Mouse (Mus musculus) heart, adult 18-20 months (tissue): ENCODE data around the gene Rabgap1l. TPM values are rescaled to one million over a fixed set of nuclear protein-coding genes. Genes with fewer than 3 reads are reported as not detected.
A peak's percentile ranks its signal among the peaks of the same experiment; 100 is the strongest.

Source experiments
- DNase-seq, 2 experiments: peaks; one replicate each; pipeline ENCODE4 v3.0.0; 2021 to 2022; ENCODE audit warnings: mixed read lengths in 1 of 2
- long read RNA-seq, 2 experiments: library from polyadenylated mRNA; stranded (forward); transcript quantifications; one replicate each; pipeline ENCODE4 v2.0.0; 2021
- total RNA-seq, 2 experiments: library from RNA; stranded (reverse); gene quantifications; 2 replicates each; pipeline ENCODE4 v1.2.3; 2021

Rabgap1l gene
- total RNA-seq = 10 to 100 TPM; 66.6 to 73.2 TPM
- long read RNA-seq, experiment 1, transcript Rabgap1l-201 (21 exons, 2,748 nt) = major isoform, 11 of 22 reads
- long read RNA-seq, experiment 1, partial matches to known transcripts = 1 of 22 reads
- long read RNA-seq, experiment 1, other reads (novel, unspliced or antisense) = 9 of 22 reads
- long read RNA-seq, experiment 2, transcript Rabgap1l-201 (21 exons, 2,748 nt) = major isoform, 8 of 14 reads
- long read RNA-seq, experiment 2, partial matches to known transcripts = 2 of 14 reads
- long read RNA-seq, experiment 2, other reads (novel, unspliced or antisense) = 4 of 14 reads

DNA sequence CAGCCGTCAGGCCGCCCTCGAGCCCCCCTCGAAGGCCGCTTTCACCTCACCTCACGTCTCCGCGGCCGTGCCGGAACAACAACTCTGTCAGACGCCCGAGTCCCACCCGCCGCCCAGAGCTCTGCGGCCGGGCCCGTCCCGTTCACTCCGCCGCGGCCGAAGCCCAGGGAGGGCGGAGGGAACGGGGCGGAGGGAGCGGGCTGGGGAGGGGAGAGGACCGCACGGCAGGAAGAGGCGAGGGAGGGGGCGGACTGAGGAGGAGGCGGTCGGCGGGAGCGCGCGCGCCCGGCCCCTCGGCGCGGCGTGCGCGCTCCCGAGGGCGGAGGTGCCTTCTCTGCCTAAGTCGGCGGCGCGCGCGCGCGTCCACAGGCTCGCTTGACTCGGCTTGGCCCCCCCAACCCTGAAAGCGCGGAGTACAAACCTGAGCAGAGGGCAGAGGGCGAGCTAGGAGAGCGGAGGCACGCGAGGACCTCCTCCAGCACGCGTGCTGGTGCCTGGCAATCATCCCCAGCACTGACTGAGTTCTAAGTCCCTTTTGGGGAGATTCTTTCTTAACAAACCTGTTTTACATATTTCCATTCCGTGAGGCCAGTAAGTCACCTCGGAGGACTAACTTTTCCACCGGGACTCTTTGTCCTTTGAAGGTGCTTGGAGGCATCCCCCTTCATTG is at the start of gene Rabgap1l:
TSS of gene Rabgap1l (minus strand) at position 526 of the 670 bp plus-strand sequence.
- peak; percentile 85 to 91 for DNase-seq

DNA sequence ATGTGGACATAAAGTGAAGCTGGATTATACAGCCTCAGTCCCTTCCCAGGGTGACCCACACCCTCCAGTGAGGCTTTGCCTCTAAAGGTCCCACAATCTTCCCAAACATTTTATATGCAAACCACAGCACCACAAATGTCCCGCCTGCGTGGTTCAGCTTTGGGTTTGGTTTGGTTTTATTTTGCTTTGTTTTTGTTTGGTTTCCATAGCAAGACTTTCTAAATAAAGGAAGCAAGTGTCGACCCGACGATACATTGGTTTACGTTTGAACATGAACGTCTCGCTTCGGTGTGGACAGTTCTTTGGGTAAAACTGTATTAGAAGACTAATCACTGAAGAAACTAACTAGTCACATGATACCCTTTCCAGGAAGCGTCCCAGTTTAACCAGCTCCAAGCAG is 49.6 kb upstream of the Rabgap1l start:
- peak; percentile 11 to 29 for DNase-seq

DNA sequence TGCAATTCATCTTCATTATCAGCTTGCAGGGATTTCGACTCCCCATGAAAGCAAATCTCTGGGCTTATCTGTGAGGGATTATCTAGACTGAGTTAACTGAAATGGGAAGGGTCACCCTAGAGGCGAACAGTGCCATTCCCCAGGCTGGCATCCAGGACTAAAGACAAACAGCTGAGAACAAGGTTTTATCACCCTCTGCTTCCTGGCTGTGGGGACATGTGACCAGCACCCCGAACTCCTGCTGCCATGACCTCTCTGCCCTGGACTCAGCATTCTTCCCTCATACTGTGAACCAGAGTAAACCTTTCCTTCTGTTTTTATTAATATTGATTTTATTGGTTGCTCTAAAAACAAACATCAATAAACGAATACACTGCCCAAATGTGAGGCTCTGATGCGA is 47.6 kb upstream of the Rabgap1l start:
- no peak for DNase-seq

DNA sequence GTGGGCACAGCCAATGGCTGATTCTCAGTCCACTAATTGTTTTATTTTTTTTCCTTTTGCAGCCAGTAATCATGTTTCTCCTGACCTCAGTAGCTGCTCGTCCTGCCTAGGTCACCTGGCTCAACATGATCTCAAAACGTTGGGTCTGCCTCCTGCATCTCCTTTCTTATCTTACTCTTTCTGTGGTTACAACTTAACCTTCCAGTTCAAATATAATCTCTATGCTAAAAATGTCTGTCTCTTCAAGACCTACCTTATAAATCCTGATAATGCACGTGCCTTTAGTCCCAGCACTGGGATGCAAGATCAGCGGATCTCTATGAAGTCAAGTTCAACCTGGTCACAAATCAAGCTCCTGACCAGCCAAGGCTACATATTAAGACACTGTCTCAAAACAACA is 46.1 kb upstream of the Rabgap1l start:
- DNase-seq = no peak

DNA sequence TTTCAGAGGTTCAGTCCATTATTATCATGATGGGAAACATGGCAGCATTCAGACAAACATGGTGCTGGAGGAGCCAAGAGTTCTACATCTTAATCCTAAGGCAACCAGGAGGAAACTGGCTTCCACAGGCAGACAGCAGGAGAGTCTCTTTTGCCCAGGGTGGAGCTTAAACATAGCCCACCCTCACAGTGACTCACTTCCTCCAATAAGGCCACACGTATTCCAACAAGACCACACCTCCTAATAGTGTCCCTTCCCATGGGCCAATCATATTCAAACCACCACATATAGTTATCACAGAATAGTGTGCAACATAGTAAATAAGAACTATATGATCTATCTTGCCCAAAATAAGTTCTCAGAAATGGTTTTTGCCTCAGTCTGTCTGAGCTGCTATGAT is 41.4 kb upstream of the Rabgap1l start:
- no peak for DNase-seq

DNA sequence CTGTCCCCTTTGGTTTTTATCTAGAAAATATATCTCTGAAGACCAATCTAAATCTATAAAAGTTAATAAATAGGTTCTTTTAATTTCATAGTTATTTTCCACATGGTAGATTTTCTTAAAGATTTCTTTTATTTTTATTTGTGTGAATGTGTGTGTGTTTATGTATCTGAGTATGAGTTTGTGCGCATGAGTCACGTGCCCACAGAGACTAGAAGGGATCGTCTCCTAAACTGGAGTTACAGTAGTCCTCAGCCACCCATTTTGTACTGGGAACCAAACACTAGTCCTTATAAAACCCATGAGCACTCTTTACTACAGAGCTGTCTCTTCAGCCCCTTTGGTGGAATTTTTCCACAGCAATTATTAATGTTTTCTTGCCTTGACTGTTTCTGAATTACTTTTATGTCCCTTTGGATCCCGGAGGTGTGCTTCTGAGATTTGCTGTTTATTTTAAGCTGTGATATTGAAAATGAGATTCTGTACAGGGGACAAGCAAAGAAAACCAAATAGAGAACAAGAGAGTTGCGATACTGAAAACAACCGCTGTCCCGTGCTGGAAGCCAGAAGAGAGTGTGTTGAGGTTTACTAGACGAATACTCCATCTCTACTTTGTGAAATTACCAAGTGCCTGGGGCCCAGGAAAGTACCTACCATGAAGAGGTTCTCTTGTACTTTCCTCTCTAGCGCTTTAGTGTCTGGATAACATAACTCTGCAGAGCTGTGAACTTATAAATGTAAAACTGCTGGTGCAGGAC is 39.4 kb upstream of the Rabgap1l start:
- no peak for DNase-seq

DNA sequence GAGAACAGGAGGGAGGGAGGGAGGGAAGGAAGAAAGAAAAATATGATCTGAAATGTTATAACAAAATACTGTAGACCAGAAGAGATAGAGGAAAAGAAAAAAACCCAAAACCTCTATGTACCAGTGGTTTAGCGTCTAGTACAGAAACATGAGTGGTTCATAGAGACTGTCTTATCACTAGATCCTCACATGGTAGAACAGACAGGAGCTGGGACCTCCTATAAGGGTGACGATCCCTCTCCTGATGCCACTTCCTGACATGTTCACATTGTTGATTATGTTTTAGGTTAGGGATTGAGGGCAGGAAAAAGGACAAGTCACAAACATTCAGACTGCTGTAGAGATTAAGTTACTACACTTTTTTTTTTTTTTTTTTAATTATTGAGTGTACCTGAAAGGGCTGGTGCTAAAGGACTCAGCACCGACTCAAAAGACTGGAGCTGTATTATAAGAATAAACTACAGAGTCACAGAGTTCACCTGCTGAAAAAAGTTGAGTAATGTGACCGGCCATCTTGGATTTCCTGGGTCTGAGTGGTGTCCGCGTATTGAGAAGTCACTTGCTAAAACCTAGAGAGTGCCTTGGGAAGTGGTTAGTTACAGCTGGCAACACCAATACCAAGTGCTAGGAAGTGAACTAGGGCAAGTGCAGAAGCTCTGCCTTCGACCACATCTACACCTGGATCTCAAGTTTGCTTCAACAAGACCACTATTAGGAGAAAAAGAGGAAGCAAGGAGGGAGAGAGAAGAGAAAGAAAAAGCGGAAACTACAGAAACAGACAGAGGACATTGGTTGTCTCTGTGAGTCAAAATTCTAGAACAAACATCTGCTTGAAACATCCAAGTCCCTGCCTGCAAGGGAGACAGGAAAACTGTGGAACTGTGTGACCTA is 37.8 kb upstream of the Rabgap1l start:
- no peak for DNase-seq

DNA sequence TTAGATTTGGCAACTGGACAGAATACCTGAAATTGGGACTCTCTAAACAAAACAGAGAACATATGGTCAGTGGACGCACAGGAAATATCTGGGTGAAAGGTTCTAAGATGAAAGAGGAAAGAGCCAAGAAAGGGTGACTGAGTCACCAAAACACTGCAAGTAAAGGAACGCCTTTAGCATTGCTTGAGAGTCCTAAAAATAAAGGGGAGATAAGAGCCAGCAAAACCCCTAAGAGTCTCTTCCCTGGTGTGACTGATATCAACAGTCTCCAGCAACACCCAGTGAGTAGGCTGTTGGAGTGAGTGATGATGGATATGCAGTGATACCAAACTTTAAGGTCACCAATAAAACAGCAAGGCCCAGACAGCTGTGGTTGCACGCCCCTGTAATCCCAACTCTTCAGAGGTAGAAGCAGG is 32.4 kb upstream of the Rabgap1l start:
- DNase-seq = peak; percentile 16 to 20

DNA sequence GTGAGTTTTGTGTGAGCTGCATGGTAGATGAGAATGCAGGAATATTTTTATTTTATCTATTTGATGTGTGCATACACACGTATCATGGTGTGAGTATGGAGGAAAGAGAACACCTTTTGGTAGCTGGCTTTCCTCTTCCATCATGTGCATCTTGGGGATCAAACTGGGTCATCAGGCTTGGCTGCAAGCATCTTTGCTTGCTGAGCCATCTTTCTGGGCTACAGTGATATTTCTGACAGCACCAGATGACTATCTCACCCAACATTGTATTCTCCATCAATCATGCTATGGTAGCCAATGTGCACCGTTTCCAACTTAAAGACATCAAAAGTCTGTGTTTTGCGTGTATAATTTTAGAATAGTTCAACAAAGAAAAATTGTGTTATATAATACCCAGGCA is 30.6 kb upstream of the Rabgap1l start:
- no peak for DNase-seq

DNA sequence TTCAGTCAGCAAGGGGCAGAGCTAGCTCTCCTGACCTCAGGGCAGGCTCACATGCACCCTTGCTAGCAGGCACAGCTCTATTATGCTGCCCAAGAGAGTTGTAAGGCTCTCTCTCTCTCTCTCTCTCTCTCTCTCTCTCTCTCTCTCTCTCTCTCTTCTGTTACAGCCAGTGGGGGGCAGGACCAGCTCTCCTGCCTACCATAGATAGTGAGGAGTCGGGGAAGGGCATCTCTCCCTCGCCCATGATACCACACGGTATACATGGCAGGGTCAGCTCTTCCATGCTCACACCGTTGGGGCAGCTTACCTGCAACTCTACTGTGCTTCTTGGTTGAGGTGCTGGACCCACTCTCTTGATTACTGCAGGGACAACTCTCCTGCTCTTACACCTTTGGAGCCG is 21.2 kb upstream of the Rabgap1l start:
- DNase-seq = no peak

DNA sequence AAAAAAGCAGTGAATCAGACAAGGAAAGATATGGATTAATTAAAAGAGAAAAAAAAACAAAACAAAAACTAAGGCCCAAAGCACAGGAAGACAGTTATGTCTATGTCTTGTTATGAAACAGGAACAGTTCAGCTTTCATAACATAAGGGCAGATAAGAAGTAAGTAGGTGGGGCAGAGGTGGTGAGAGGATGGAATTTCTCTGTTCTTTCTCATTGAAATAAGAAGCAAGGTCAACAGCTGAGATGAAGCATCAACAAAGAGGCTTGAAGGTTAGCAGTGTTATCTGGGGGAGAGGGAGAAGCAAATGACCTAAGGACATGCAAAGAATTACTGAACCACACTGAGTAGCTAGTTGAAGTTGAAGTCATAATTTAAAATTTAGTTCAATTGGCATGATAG is 19.4 kb upstream of the Rabgap1l start:
- DNase-seq = no peak

DNA sequence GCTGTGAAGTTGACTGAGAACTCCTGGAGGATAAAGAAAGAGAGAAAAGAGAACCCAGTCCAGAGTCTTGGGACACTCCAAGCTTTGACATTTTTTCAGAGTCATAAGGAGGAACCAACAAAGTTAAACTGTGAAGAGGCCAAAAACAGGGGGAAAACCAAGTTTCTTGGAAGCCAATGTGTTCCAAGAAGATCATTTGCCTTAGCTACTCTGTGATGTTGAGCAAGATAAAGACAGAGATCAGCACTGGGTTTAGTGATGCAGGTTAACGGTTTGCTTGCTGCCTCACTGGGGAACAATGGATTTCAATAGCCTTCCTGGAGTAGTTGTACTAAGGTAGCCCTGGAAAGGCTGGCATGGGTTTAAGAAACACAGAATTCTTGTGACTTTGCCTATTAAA is 18.9 kb upstream of the Rabgap1l start:
- DNase-seq = no peak

DNA sequence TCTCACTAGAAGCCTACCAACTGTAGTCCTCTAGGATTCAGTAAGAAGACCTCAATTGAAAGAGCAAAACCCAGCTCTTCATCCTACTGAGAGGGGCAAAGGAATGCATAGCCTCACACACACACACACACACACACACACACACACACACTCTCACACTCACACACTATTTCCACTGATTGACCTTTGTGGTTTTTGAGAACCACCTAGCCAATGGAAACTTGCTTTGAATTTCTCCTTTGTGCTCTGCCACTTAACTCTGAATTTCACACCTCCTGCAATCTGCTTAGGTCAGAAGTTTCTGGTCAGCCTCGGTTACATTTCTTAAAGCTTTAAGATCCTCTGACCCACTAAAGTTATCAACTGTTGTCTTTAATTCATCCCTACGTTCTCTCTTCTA is 12.3 kb upstream of the Rabgap1l start:
- no peak for DNase-seq

DNA sequence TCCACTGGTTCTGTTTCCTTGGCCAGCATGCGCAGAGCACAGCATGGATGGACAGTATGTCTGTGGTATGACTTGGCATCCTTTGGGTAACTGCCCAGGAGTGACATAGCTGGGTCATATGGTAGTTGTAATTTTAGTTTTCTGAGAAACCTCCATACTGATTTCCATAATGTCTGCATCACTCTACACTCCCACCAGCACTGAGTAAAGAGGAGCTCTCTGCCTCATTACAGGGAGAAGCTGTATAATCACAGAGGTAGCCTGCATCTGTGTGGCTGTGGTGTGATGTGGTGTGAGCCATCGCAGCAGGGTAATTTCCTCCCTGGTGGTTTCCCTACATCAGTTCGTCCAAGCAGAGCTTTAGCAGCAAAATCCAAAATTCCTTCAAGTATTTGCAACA is 7.0 kb upstream of the Rabgap1l start:
- no peak for DNase-seq

DNA sequence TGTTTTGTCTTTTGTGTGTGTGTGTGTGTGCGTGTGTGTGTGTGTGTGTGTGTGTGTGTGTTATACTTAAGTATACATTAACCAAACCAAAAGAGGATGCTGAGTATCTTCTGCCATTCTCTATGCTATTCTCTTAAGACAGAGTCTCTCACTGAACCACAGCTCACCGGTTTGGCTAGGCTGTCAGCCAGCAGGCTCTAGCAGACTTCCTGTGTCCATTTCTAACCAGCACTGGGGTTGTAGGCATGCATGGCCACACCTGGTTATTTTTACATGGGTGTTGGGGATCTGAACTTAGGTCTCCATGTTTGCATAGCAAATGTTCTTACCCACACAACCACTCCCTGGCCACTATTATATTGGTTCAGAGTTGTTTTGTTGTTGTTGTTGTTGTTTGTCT is 2.0 kb upstream of the Rabgap1l start:
- DNase-seq = no peak

DNA sequence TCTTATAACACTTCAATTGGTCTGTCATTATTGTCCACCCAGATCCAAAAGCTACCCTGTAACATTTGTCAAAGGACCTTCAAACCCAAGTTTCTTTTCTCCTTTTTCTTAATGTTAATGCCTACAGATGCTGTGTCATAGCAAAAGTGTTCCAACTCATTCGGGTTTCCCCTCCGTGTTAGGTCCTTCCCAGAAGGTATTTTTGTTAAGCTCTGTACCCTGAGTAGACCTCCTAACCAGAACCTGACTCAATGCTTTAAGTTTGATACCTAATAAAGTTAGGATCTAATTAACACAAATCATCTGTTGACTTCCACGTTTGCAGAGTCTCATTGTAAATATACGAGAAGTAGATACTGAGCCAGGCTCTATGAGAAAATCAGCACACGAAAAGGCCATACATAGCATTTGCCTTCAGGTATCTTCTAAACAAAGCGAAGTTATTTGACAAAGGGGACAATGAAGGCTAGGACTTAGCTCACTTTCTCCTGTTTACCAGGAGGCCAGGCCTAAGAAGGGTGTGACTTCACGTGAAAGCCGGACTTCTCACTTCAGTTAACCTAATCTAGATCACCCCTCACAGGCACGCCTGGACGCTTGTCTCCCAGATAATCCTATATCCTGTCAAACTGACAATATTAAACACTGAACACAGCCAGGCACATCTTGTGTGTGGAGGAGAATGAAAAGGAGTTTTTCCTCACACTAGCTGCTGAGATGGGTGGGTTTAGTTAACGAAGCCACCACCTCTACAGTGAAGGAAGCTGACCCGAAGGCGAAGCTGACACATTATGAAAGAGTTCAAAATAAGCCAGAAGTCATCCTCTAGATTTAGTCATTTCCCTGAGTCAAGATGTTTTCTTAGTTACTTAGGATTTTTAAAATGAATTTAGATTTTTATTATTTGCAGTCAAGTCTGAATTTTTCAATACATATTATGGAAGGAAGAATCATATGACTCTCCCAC is 1.1 kb upstream of the Rabgap1l start:
- no peak for DNase-seq

DNA sequence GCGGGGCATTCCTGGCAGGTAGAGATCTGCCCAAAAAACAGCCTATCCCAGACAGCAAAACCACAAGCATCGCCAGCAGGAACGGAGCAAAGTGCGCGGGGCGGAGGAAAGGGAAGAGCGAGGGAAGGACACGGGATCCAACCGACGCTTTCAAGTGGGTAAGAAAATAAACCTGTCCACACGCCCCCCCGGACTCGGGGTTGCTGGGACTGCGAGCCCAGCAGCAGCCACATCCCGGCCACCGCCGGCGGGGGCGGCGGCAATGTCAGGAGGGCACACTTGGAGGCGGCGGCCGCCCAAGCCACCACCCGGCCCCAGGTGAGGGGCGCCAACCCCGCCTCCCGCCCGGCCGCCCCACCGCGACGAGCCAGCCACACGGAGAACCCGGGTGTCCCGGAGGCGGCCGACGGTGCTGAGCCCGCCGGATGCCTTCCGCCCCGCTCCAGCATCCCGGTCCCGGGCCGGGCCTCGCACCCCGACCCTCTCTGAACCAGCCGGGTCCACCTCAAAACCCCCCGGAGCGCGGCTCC is 790 bp downstream of the Rabgap1l start:
- peak; percentile 35 to 69 for DNase-seq

DNA sequence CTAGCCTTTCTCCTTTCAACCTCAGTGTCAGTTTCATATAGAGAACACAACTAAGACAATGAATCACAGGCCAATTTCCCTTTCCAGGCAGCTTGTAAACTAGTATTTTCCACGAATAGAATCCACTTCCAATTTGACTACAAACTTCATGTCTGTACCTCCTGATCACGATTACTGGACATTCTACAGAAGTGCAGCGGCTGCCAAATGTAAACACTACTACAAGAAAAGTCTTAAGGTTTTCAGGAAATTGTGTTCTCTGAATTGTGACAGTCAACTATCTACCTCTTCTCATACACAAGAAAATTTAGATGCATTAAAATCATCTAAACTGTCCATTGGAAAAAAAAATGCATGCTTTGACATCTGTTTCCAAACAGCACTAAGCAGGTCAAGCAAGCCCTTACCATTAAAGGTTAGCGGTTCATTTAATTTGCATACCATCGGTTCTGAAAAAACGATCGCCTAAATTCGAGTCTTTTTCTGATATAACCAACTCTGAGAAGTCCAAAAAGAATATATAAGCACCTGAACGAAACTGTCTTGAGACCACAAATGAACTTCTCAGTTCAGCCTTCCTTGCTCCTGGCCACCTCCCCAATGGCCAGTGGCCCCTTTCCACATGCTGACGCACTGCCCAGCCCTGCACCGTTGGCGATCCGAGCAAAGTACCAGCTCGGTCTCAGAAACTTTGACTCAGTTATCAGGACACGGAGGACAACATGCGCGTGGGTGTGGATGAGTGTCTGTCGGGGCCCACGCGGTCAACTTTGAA is 1.4 kb downstream of the Rabgap1l start:
- DNase-seq = peak in 1 of 2 experiments; percentile 41

DNA sequence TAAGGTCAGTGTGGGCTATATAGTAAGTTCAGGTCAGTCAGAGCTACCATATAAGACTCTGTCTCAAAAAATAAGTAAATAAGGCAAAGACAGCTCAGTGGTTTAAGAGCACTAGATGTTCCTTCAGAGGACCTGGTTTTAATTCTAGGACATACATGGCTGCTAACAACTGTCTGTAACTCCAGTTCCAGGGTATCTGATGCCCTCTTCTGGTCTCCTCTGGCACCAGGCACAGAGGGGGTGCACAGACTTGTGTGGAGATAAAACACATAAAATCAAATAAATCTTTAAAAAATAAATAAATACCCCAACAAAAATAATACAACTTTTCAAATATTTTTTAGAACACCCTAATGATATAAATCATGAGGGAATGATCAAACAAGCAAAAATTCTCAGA is 2.4 kb downstream of the Rabgap1l start:
- no peak for DNase-seq

DNA sequence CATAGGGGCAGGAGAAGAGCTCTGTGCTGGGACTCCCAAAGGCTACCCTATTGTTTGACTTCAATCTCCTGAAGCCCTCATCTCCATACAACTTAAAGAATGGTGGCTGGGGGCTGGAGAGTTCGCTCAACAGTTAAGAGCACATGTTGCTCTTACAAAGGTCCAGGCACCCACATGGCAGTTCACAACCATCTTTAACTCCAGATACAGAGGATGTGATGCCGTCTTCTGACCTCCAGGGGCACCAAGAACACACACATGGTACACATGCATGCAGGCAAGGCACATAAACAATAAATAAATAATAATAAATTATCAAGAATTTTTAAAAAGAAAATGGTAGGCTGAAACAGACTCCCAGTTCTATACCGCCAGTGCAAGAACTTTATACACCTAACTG is 3.1 kb downstream of the Rabgap1l start:
- no peak for DNase-seq
